Mouse (Mus musculus) c-Kit-negative CD71-positive TER-119-positive erythroid progenitor cells, embryonic 14.5 days (primary cell): Measurements from ENCODE around the gene Zfp598.
"Not testable (repeated sequence)": the region's sequence is repeated elsewhere in the genome, so short reads cannot be mapped to it uniquely, and the experiment has no call there.

Source experiments
- DNase-seq: peaks from one replicate; pipeline ENCODE4 v3.0.0-alpha.2; 2013; ENCODE audit warnings: low read depth, low spot score

Zfp598 gene

DNA sequence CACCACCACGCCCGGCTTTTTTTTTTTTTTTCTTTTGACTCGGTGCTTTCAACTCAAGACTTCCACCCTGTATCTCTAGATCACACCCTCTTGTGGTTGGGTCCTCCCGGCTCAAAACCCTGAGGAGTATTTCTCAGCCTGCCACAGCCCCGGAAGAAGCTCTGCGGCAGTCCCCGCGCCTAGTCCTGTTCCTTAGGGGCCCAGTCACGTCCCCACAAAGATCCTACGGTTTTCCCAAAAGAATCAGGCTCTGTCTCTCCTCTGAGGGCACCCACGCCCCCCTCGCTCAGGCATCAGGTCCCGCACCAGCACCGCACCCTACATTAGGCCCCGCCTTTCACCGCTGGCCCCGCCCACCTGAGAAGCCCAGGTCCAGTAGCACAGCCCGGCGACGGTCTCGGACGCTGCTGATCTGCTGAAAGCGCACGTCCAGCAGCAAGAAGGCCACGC is 17.7 kb downstream of the Zfp598 start:
- DNase-seq: peak; percentile 43

GRCm38 (mm10) chr17:24687599-24687998 is 18.1 kb downstream of the Zfp598 start:
- no peak for DNase-seq

DNA sequence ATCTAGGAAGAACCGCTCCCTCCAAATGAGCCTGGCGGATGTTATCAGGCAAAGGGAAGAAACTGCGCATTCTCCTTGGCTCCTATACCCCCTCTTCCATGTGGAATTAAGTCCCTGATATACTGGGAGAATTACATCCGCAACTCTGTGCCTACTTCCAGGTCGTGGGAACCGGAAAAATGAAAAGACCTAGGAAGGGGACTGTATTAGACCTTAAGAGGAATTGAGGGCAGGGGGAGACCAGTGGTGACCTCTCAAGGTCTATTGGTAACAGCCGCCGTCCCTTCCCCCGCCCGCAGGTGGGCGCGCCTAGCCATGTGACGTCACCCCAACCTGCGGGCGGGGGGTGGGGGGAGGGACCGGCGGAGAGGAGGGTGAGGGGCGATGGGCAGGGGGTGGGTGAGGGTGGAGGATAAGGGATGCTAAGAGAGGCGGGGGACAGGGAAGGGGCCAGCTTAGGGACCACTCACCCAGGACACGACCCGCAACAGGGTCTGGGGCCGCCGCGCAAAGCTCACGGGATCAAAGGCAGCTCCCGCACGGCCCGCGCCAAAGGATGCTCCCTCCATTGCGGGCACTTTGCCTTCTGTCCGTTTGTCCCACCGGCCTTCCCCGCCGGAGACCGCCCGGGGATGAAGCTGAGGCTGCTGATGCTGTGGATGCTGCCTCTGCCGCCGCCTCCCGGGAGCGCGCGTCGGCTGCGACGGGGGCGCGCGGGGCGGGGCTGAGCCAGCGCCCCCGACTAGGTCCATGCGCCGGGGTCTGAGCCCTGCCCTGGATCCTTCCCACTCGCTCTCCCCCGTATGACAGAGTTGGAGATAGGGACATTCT is 20.0 kb downstream of the Zfp598 start, which contains the start of gene Syngr3:
Gene Syngr3 (minus strand): TSS at position 705 of the 831 bp plus-strand sequence.
- no peak for DNase-seq

DNA sequence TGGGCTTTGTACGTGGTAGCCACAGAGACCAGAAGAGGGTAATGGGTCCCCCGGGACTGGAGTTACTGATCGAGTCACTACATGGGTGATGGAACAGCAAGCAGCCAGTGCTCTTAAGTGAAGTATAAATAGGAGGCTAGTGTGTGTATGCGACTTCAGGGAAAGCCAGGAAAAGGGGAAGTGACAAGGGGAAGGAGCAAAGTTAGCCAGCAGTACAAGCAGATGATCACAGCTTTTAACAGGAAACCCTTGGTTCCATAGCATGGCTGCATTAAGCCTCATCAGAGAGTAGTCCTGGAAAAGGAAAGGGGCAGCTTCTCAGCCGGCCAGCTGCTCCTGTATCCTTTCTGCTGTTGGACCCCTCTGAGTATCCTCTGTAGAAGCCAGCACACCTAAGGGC is 22.9 kb downstream of the Zfp598 start:
- no peak for DNase-seq

DNA sequence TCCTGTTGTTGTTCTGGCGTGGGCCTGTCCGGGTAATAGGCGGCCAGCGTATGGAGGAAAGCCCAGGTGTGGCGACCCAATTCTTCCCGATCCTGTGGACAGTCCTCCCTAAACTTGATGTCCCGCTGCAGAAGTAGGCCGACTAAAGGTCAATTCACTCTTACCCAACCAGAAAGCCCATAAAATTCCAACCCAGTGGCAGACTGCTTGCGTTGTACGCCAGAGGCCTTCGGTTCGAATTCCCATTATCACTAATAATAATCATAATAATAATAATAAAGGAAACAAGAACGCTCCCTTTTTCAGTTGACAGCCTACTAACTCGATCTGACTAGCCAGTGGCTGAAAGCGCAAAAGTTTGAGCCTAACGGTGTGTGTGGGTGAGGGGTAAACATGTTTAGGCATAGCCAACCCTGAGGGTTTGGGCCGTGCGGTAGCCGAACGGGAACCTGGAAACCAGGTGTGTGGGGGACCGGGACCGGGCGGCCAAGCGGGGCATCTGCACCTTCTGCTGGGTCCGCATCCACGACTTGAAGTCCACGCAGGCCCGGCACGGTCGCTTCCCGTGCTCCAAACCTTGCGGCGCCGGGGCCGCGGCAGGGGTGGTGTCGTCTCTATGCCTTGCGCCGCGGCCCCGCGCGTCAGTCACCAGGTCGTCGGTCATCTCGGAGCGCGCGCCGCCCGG is 26.0 kb downstream of the Zfp598 start:
- DNase-seq: no peak

DNA sequence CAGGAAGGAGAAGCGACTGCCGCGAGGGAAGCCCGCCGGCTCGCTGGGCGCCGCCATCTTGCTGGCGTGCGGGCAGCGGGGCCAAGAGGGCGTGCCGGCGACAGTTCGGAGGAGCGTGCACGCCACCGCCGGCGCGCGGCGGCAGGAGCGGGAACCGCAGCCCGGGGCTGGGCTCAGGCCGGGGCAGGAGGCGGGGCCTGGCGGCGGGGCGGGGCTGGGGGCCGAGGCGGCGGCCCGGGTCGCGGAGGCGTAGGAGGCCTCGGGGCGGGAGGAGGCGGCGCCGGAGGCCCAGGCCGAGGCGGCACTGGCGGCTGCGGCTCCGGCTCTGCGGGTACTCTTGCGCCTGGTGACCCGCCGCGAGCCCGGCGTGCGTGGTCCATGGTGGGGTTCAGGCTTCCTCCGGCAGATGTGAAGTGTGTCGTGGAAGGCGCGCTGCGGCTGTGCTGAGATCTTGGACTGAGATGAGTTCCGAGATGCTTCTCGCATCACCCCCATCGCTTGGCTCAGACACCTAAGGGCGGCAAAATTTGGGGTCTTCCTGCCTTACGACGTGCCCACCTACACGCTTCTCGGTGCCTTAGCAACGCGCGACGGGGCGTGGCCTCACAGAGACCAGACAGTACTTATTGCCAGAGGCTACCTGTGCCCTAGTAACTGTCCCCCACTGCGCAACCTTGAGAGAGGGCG is 26.7 kb downstream of the Zfp598 start, which contains the start of the genes Gfer and Noxo1:
Gene Gfer (minus strand): TSS at position 146 of the 687 bp plus-strand sequence.
Gene Noxo1 (plus strand): TSS at position 224 of the 687 bp plus-strand sequence.
- peak; percentile 78 for DNase-seq

DNA sequence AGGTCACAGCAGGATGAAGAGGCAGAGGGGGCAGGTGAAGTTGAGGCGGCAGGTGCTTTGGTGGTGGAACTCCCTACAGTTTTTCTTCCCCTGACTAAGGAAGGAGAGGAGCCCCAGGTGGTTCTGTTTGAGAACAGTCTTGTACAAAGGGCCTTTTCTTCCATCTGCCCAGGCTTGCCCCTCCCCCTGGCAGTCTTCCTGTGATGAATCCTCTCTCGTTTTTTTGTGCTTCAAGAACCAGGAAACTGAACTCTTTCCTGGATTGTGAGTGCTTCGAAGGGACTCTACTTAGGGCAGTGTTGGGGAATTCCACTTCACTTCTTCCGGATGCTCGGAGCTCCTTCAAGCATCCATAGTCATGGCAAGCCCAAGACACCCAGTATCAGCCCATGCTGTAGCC is 28.5 kb downstream of the Zfp598 start:
- DNase-seq: no peak

DNA sequence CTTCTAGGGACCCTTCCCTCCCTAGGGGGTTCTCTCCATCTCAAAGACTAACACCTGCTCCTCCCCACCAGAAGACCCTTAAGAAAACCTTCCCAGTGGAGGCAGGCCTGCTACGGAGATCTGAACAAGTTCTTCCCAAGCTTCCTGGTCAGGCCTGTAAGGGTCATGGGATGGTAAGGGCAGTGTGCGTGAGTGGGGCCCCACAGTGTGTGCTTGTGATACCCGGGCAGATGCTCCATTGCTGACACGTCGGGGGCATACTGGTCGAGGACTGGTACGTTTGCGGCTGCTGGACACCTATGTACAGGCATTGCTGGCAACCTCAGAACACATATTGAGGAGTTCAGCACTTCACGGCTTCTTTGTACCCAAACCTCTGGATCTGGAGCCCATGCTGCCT is 29.2 kb downstream of the Zfp598 start:
- DNase-seq: no peak

- no peak for DNase-seq
Observed at GRCm38 (mm10) chr17:24699473-24699872, 30.0 kb downstream of the Zfp598 start.

DNA sequence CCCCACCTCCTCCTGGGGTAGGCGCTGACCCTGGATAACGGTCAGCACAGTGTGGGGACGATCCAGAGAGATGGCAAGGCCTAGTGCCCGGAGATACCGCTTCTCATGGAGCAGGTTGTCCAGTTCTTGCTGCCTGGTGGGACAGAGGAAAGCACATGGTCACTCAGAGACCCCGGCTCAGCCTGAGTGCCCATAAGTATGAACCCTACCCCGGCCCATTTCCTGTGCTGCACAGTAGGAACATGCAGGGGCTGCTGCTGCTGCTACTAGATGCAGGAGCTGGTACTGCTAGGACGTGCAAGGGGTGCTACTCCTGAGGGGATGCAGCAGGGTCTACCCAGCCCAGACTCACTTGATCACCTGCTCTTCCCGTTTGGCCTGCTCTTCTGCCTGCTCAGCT is 31.8 kb downstream of the Zfp598 start:
- no peak for DNase-seq

DNA sequence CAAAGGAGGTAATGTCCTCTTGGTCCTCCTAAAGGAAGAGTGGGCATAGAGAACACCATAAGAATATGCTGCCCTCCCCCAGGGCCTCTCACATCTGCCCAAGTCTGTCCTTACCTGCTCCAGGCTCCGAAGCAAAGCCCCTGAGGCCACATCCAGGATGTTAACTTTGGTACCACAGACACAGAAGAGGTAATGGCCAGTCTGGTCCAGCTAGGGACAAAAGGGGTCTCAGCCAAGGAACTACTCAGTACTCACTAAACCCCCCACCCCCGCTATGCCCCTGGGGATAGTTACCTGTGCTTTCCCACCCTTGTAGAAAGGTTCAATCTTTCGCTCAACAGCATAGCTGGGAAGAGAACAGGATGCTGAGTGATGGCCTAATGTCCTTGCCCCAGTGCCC is 36.3 kb downstream of the Zfp598 start:
- DNase-seq: no peak

- DNase-seq: peak; percentile 86
Observed at GRCm38 (mm10) chr17:24706982-24707800, 37.7 kb downstream of the Zfp598 start, which contains the start of gene Tbl3. Tbl3 (minus strand) TSS chr17:24707660.

DNA sequence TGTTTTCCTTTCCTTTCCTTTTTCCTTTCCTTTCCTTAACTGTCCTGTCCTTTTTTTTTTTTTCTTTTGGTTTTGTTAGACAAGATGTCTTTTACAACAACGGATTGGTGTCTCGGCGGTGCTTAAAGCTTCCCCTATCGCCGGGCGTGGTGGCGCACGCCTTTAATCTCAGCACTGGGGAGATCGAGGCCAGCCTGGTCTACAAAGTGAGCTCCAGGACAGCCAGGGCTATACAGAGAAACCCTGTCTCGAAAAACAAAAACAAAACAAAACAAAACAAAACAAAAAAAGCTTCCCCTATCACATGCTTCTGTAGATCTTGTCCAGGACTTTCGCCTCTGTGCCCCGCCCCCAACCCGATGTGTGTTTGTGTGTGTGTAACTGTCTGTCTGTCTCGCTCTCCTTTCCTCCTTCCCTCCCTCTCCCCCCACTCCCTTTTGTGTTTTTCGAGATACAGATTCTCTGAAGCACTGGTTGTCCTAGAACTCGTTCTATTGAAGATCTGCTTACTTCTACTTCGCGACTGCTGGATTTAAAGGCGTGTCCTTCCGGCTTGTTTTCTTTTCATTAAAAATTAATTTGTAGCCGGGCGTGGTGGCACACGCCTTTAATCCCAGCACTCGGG is 38.4 kb downstream of the Zfp598 start:
- no peak for DNase-seq

GRCm38 (mm10) chr17:24708646-24709045 is 39.2 kb downstream of the Zfp598 start:
- DNase-seq: peak; percentile 41

GRCm38 (mm10) chr17:24715556-24715955 is 46.1 kb downstream of the Zfp598 start:
- DNase-seq: no peak

DNA sequence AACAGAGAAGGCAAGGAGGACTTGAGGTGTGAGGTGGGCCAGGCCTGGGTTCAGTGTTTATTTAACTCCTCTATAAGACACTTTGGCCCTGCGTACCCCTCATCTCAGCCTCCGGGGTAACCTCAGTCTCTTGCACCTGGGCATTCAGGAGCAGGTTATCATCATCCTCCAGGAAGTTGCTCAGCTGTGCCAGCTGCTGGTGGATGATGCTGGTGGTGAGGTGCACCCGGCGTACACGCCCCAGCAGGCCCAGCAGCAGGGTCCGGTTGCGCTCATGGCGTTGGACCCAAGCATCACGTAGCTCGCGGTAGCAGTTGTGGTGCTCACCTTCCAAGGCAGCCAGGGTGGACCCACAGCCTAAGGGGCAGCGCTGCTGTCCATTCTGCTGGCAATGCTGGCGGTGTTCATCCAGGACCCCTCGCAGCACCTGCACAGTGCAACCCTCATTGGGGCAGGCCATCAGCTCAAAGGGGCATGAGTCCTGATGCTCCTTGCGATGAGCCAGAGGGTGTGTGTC is 46.7 kb downstream of the Zfp598 start:
- no peak for DNase-seq

DNA sequence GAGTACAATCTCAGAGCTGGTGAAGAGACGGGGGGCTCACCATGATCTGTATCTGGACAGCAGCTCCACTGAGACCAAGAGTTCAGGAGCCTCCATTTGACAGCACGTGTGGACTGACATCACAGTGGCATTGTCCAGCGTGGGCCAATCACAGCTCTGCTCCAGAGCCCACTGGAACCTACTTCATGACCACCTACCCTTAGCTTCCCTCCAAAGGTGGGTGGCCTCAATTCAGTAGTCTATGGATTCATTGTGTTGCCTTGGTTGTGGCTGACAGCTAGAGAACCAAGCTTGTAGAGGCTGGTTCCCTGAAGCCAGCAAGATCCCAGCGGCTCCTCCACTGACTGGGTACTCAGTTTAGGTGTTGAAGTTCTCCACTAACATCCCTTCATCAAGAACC is 48.5 kb downstream of the Zfp598 start, which contains the start of the genes Rnf151 and Rps2:
Gene Rnf151 (minus strand): TSS at position 121 of the 400 bp plus-strand sequence.
Gene Rps2 (plus strand): TSS at position 174 of the 400 bp plus-strand sequence.
- no peak for DNase-seq

DNA sequence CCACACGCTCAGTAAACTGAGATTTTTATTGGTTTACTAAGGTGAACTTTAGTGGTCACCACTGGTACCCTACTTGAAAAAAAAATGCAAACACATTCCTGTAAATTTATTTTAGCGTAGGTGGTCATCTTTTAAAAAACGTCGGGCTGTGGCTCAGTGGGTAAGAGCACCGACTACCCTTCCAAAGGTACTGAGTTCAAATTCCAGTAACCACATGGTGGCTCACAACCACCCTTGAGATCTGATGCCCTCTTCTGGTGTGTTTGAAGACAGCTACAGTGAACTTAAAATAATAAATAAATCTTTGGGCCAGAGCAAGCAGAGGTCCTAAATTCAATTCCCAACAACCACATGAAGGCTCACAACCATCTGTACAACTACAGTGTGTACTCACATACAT is 49.5 kb downstream of the Zfp598 start:
- DNase-seq: not testable (repeated sequence)

GRCm38 (mm10) chr17:24719494-24720222 is 50.2 kb downstream of the Zfp598 start:
- peak; percentile 94 for DNase-seq
